Mouse (Mus musculus): Measurements from ENCODE around the gene Arhgap36. TPM values are rescaled to one million over a fixed set of nuclear protein-coding genes. Genes with fewer than 3 reads are reported as not detected.

Gene Arhgap36
- 0.51 and 0.84 TPM in 2 replicates for polyA plus RNA-seq (2011; ENCODE audit: insufficient read depth, insufficient read length, low read depth, missing spikeins)

DNA sequence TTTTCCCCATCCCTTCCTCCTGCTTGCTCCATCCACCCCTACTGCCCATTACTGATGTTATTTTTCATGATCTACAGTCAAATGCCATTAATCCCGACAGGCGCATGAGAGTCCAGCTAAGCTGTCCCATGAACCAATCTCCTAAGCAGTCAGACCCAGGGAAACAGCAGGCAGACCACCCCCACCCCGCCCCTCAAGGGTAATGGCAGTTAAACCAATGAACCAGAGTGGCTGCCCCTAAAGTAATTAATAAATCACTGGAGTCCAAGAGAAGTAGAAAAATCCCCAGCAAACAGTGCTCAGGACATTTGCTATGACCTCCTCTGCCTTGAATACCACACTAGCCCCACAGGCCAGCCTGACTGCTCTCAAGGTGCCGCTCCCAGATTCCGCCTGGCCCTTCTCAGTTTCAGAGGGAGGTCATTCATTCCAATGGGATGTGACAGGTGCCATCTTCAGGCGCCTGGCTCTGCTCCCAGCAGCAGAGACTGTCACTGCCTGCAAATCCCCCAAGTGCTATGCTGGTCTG lies at the start of gene Arhgap36:
Gene Arhgap36, plus strand, starts transcription at position 504 of the 529 bp plus-strand sequence.
- no peaks in the 10 kb centered on the region for H3K9me3 ChIP-seq (replicated peaks; ENCODE audit: control insufficient read depth, insufficient read depth, low read length, poor library complexity, severe bottlenecking)
- H3K27ac ChIP-seq (ENCODE audit: insufficient read depth, low read length): no peak within 1 kb of the TSS
- H3K4me3 ChIP-seq (ENCODE audit: low read depth, low read length): no peak within 1 kb of the TSS
- no peaks in the 10 kb centered on the region for H3K36me3 ChIP-seq (ENCODE audit: control insufficient read depth, insufficient read depth, low read length, poor library complexity, severe bottlenecking)
- H3K4me1 ChIP-seq (ENCODE audit: control insufficient read depth, insufficient read depth, low read length): no peaks in the 10 kb centered on the region
- no peaks in the 10 kb centered on the region for H3K27me3 ChIP-seq (ENCODE audit: control insufficient read depth, insufficient read depth, low read length, poor library complexity, severe bottlenecking)
- H3K9ac ChIP-seq (ENCODE audit: low read depth, poor library complexity, severe bottlenecking): no peak within 1 kb of the TSS
- no peak for TF ChIP-seq CTCF (IDR thresholded peaks at IDR 0.05; ENCODE audit: low read depth, low read length)
- no peak for TF ChIP-seq POLR2A (IDR thresholded peaks at IDR 0.05; ENCODE audit: insufficient read depth, low read length)
- no peak for TF ChIP-seq EP300 (IDR thresholded peaks at IDR 0.05; ENCODE audit: insufficient read depth, low read depth, low read length)

DNA sequence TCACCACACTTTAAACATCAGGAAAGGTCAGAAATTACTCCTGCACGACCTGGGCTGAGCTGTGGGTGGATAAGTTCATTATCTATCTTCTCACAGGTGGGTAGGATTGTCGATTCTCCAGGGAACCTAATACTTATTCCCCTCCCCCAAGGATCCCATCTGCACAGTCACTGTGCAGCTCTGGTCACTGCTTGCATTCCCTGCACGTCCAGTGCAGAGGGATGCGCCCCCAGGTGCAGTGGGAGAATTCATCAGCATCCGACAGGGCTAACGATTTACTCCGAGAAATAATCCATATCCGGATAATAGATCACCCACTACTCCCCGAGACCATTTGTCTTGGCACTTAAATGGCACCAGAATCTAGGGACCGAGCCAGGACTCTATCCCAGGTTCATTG lies 6.0 kb upstream of the Arhgap36 start:
- no peaks in the 10 kb centered on the region for H3K4me1 ChIP-seq (ENCODE audit: control insufficient read depth, insufficient read depth, low read length)
- no peak for TF ChIP-seq EP300 (IDR thresholded peaks at IDR 0.05; ENCODE audit: insufficient read depth, low read depth, low read length)
- no peak for TF ChIP-seq CTCF (IDR thresholded peaks at IDR 0.05; ENCODE audit: low read depth, low read length)
- TF ChIP-seq POLR2A (IDR thresholded peaks at IDR 0.05; ENCODE audit: insufficient read depth, low read length): no peak
- no peaks in the 10 kb centered on the region for H3K9me3 ChIP-seq (replicated peaks; ENCODE audit: control insufficient read depth, insufficient read depth, low read length, poor library complexity, severe bottlenecking)
- no peak overlapping the region for H3K9ac ChIP-seq (ENCODE audit: low read depth, poor library complexity, severe bottlenecking)
- H3K36me3 ChIP-seq (ENCODE audit: control insufficient read depth, insufficient read depth, low read length, poor library complexity, severe bottlenecking): no peaks in the 10 kb centered on the region
- no peaks in the 10 kb centered on the region for H3K27me3 ChIP-seq (ENCODE audit: control insufficient read depth, insufficient read depth, low read length, poor library complexity, severe bottlenecking)
- no peak overlapping the region for H3K4me3 ChIP-seq (ENCODE audit: low read depth, low read length)
- no peak overlapping the region for H3K27ac ChIP-seq (ENCODE audit: insufficient read depth, low read length)

DNA sequence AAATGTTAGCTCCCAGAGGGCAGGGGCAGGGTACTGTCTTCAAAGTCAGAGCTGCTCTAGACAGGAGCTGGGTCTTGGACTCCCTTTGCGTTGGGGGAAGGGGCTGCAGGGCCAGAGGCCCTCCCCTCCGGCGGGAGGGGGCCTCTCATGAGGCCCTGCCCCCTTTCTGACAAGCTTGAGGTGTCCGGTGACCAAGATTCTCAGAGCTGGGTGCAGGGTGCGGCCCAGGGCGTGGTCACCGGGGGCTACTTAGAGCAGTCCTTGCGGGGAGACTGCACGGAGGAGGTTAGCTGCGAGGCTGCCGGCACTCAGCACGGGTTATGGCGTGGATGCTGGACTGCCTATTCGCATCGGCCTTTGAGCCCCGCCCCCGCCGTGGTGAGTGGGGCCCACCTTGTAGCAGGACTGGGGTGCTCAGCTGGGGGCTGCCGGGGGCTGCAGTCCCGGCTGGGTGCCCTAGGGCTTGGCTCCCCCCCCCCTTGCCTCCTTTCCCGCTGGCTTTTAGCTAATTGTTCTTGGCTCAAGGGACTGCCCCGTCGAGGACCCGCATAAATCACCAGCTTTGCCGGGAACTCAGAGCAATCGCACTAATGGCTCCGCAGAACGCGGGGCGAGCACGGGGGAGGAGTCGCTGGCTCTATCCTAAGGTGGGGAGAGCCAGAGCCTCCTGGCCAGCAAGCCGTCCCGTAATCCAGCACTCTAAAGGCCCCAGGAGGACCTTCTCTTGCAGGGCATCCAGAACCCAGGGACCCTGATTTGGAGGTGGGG lies 6.7 kb downstream of the Arhgap36 start:
- no peaks in the 10 kb centered on the region for H3K9me3 ChIP-seq (replicated peaks; ENCODE audit: control insufficient read depth, insufficient read depth, low read length, poor library complexity, severe bottlenecking)
- H3K27ac ChIP-seq (ENCODE audit: insufficient read depth, low read length): no peak overlapping the region
- peak overlapping the region; percentile 29 for H3K4me3 ChIP-seq (ENCODE audit: low read depth, low read length)
- no peak overlapping the region for H3K9ac ChIP-seq (ENCODE audit: low read depth, poor library complexity, severe bottlenecking)
- H3K36me3 ChIP-seq (ENCODE audit: control insufficient read depth, insufficient read depth, low read length, poor library complexity, severe bottlenecking): no peaks in the 10 kb centered on the region
- no peaks in the 10 kb centered on the region for H3K27me3 ChIP-seq (ENCODE audit: control insufficient read depth, insufficient read depth, low read length, poor library complexity, severe bottlenecking)
- TF ChIP-seq EP300 (IDR thresholded peaks at IDR 0.05; ENCODE audit: insufficient read depth, low read depth, low read length) (no peak), POLR2A (IDR thresholded peaks at IDR 0.05; ENCODE audit: insufficient read depth, low read length) (no peak), CTCF (IDR thresholded peaks at IDR 0.05; ENCODE audit: low read depth, low read length) (no peak)
- H3K4me1 ChIP-seq (ENCODE audit: control insufficient read depth, insufficient read depth, low read length): no peaks in the 10 kb centered on the region

DNA sequence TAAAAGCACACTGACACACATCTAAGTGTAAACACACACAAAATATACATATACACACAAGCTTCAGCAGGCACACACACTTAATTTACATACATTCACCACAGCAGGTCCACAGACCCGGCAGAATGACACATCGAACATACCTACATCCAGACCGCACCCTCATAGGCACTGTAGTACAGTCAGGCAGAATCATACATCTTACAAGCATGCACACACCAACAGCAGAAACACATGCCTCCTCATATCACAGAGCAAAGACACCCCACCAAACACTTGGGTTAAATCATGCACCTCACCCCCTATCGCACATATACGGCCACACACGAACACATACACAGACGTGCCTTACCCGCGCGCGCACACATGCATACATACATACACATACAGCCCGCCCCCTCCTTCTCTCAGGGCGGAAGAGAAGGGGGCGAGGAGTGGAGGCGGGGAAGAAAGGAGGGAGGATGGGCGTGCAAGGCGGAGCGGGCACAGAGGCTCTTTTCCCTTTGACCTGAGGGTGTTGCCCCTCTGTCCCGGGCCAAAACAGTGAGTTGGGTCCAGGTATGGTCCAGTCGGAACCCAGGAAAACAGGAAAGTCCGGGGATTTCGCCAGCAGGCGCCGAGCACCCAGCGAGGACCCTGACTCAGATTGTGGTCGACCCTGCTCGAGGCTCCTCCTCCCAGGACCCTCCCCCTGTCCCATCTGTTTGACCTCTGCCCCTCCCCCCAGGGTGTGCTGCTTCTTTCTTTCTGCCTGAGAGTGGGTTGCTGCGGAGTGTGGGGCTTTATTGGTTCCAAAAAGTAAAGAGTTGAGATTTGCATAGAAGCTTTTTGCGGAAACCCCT lies 16.4 kb downstream of the Arhgap36 start:
- Histone ChIP-seq H3K4me3 (ENCODE audit: low read depth, low read length) (peak overlapping the region; percentile 75), H3K9me3 (replicated peaks; ENCODE audit: control insufficient read depth, insufficient read depth, low read length, poor library complexity, severe bottlenecking) (no peaks in the 10 kb centered on the region), H3K27ac (ENCODE audit: insufficient read depth, low read length) (no peak overlapping the region), H3K36me3 (ENCODE audit: control insufficient read depth, insufficient read depth, low read length, poor library complexity, severe bottlenecking) (no peaks in the 10 kb centered on the region), H3K4me1 (ENCODE audit: control insufficient read depth, insufficient read depth, low read length) (no peaks in the 10 kb centered on the region), H3K27me3 (ENCODE audit: control insufficient read depth, insufficient read depth, low read length, poor library complexity, severe bottlenecking) (no peaks in the 10 kb centered on the region), H3K9ac (ENCODE audit: low read depth, poor library complexity, severe bottlenecking) (no peak overlapping the region)
- TF ChIP-seq POLR2A (IDR thresholded peaks at IDR 0.05; ENCODE audit: insufficient read depth, low read length) (no peak), CTCF (IDR thresholded peaks at IDR 0.05; ENCODE audit: low read depth, low read length) (no peak), EP300 (IDR thresholded peaks at IDR 0.05; ENCODE audit: insufficient read depth, low read depth, low read length) (no peak)

DNA sequence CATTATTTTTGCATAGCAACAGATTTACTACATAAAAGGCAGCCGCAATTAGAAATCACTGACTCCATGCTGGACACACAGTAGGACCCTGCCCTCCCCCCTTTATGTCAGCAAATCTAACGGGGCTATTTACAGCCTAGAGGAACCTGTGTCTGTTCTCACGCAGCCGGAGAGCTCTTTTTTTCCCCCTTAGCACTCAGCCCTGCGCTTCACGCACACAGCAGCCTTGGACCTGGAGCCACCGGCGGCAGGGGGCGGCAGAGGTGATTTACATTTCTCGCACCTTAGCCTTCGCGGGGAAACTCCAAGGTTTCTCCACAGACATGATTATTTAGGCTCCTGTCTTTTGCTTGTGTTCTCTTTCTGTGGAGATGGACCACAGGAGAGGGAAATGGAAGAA lies 17.1 kb downstream of the Arhgap36 start:
- no peak overlapping the region for H3K27ac ChIP-seq (ENCODE audit: insufficient read depth, low read length)

More for the DNA sequence above, 17.1 kb downstream of the Arhgap36 start:
- Histone ChIP-seq H3K36me3 (ENCODE audit: control insufficient read depth, insufficient read depth, low read length, poor library complexity, severe bottlenecking) (no peaks in the 10 kb centered on the region), H3K27me3 (ENCODE audit: control insufficient read depth, insufficient read depth, low read length, poor library complexity, severe bottlenecking) (no peaks in the 10 kb centered on the region), H3K4me1 (ENCODE audit: control insufficient read depth, insufficient read depth, low read length) (no peaks in the 10 kb centered on the region), H3K9ac (ENCODE audit: low read depth, poor library complexity, severe bottlenecking) (no peak overlapping the region), H3K4me3 (ENCODE audit: low read depth, low read length) (peak overlapping the region; percentile 42; the same call in 1 of the 2 replicates), H3K9me3 (replicated peaks; ENCODE audit: control insufficient read depth, insufficient read depth, low read length, poor library complexity, severe bottlenecking) (no peaks in the 10 kb centered on the region)
- TF ChIP-seq POLR2A (IDR thresholded peaks at IDR 0.05; ENCODE audit: insufficient read depth, low read length) (no peak), EP300 (IDR thresholded peaks at IDR 0.05; ENCODE audit: insufficient read depth, low read depth, low read length) (no peak), CTCF (IDR thresholded peaks at IDR 0.05; ENCODE audit: low read depth, low read length) (no peak)

All from ES-Bruce4 (cell line).